Mouse (Mus musculus) adrenal gland, postnatal 10 days (tissue): ENCODE data around the gene Tdrd1. TPM values are rescaled to one million over a fixed set of nuclear protein-coding genes. Genes with fewer than 3 reads are reported as not detected.

Source experiments
- DNase-seq: peaks from one replicate; pipeline ENCODE4 v3.0.0; 2021; ENCODE audit warnings: mixed read lengths
- total RNA-seq, 2 experiments: library from RNA; stranded (reverse); gene quantifications; 2 replicates each; pipeline ENCODE4 v1.2.3; 2021

The Tdrd1 gene
- total RNA-seq, 2 experiments from 2014 or later = 0.12 TPM; not detected in 1

DNA sequence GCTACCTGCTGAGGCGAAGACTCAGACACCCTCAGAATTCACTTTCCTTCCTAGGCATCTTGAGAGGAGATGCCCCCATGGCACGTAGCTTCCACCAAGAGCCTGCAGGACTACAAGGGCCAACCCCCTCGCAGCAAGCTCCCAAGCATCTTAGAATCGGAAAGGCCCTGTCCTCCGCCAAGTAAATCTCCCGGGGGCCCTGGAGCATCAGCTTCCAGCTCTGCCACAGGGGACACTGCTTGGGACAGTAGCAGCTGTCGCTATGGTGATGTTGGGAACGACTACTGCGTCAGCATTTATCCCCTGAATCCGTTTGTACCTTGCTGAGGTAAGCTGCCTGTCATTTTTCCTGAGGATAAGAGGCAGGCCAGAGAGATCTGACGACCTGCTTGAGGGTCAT is 84.6 kb downstream of the Tdrd1 start:
- DNase-seq = no peak

DNA sequence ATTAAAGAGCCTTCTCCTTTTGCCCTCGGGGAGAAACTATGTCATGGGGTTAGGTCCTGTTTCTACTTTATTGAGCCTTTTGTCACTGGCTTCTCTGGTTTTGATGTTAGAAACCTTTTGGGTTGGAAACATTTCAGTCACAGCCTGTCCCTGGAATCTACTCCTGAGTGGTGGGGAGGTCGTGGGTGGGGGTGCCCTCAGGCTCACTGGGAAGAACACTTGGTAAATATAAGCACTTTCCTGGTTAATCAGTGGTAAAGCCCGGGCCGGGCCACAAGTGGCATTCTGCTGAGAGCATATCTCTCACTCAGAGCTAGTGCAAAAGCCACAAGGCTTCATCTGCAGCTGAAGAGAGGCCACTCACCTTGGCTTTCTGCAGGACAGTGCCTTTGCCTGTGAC is 87.8 kb downstream of the Tdrd1 start:
- no peak for DNase-seq

DNA sequence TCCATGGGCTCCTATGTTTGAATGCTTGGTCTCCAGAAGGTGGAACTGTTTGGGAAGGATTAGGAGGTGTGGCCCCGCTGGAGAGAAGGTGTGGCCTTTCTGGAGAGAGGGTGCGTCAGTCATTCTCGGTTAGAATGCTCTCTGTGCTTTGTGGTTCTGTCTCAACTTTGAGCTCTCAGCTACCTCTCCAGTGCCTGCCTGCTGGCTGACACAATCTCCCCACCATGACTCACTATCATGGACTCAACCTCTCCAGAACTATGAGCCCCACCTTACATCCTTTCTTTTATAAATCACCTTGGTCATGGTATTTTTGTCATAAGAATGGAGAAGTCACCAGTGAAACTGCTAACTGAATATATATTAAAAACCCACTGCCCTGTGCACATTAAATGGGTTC is 88.6 kb downstream of the Tdrd1 start:
- no peak for DNase-seq

DNA sequence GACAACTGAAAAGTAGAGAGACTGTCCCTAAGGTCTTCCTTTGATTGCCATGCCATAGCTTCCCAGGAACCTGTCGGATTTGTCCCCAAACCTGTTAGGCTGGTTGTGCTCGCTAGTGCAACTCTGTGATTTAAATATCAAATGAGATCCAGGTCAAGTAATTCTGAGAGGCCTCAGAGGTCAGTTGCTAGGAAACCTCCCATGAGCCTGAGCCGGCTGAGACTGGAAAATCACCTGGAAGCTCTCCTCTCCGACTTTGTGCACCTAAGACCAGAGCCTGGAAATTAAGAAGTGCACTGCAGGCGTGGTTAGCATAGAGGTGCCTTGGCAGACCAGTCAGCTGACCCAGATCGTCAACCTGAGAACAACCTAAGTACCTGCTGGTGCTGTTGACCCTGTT is 89.1 kb downstream of the Tdrd1 start:
- DNase-seq = no peak

Other genes with a start within 250 kb of the Tdrd1 start
- gene Adrb1, start 104.0 kb upstream of the Tdrd1 start, total RNA-seq = 1 to 10 TPM; 7.2 to 7.4 TPM
- 10 to 100 TPM; 19.9 to 20.0 TPM for gene Ccdc186, start 4.0 kb upstream of the Tdrd1 start, total RNA-seq
- gene Vwa2, start 48.0 kb downstream of the Tdrd1 start, total RNA-seq = not detected
- 10 to 100 TPM; 11.4 to 17.4 TPM for gene Afap1l2, start 182.0 kb downstream of the Tdrd1 start, total RNA-seq